Mouse (Mus musculus) ES-Bruce4 (cell line): ENCODE data around the gene Cdh23.

Source experiments
- CTCF ChIP-seq: IDR thresholded peaks from one replicate; pipeline ENCODE4 v1.8.1; 2011; ENCODE audit warnings: low read depth, low read length
- EP300 ChIP-seq: IDR thresholded peaks from 2 replicates; pipeline ENCODE4 v1.6.1; 2011; ENCODE audit warnings: low read depth, low read length; ENCODE audit not compliant: insufficient read depth
- POLR2A ChIP-seq: IDR thresholded peaks from one replicate; pipeline ENCODE4 v1.8.1; 2011; ENCODE audit warnings: low read length; ENCODE audit not compliant: insufficient read depth

DNA sequence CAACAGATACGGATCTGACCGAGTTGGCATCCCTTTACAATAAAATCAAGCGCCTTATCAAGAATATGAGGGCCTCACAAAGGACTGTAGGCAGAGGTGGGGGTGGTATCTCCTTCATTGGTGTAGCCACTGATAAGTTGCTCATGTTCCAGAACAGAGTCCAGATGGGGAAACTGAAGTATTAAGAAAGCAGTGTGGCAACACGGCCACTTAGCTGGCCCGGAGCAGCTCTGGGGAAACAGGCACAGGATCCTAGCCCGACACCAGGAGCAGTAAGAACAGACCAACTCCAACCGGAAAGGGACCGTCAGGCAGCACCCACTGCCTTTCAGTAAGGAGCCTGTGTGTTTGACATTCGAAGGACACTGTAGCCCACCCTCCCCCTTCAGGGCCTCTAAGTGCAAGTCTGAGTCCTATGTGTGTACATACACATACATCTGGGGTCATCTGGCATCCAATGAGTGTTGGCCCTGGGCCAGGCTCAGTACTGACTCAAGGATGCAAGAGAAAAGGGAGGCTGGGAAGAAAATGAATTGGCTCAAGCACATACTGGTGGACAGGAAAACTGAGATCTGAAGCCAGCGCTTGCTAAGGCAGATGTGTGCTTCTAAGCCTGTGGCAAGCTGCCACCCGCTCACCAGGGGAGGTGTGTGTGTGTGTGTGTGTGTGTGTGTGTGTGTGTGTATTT is 367.2 kb downstream of the Cdh23 start:
- TF ChIP-seq CTCF (no peak), EP300 (no peak), POLR2A (no peak)
